Mouse (Mus musculus) embryonic stem cell, embryonic (primary cell): ENCODE measurements around the gene S100a10.

Experiments used
- CTCF ChIA-PET, 4 experiments: fragments of 300-600 bp in 2 of 4; fragments of 350-600 bp in 2 of 4; sonication (Branson Sonifier 250); formaldehyde crosslinking; loops; one replicate each; lab custom pipeline; 2022; ENCODE audit warnings: inconsistent platforms in 2 of 4; lab: Charles Lee
- POLR2A ChIA-PET, 4 experiments: fragments of 300-600 bp in 2 of 4; fragments of 350-600 bp in 2 of 4; sonication (Branson Sonifier 250); formaldehyde crosslinking; loops; one replicate each; lab custom pipeline; 2022; ENCODE audit warnings: antibody characterized with exemption in 4 of 4, inconsistent platforms in 1 of 4; lab: Charles Lee

The S100a10 gene

DNA sequence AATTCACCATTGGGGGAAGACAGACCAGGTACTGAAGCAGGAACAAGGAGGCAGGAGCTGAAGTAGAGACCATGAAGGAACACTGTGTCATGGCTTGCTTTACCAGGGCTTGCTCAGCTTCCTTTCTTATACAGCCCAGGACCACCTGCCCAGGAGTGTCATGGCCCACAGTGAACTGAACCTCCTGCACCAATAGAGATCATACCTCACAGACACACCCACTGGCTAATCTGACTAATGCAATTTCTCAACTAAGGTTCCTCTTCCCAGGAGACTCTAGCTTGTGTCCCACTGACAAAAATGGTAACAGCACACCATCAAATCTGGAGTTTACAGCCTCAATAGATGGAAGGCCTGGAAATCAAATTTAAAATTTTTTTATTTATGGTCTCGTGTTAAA is 35.4 kb downstream of the S100a10 start:
- ChIA-PET CTCF (interaction anchor here in 1 of 4 experiments (2.9 kb wide), 1 partner anchor 43 kb away, joined by 11 read pairs; no protein-coding TSS in a partner anchor), POLR2A (no interaction called here)

DNA sequence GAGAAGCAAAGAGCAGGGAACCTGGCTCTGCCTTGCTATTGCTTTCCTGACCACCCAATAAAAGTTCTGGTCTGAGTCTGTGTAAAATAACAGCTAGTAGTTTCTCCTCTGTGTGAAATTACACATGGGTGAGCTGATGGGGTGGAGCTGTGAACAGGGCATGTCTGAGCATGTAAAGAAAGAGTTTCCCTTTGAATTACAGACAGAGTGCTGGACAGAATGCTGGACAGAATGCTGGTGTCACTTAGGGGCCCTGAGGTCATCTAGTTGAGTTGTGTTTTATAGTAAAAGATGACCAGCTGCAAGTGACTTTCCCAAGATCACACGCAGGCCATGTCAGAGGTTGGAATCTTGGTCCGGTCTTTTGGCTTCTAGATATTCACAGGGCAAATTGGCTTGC is 37.2 kb downstream of the S100a10 start:
- ChIA-PET CTCF (interaction anchor here in 1 of 4 experiments (2.9 kb wide), 1 partner anchor 45 kb away, joined by 11 read pairs; no protein-coding TSS in a partner anchor), POLR2A (interaction anchor here in 3 of 4 experiments (0.7 to 2.0 kb wide), 5 partner anchors 8 to 37 kb away, joined by 3 to 10 read pairs (median 6); partner anchors contain the start of gene S100a10 (in 1 of the 3))

DNA sequence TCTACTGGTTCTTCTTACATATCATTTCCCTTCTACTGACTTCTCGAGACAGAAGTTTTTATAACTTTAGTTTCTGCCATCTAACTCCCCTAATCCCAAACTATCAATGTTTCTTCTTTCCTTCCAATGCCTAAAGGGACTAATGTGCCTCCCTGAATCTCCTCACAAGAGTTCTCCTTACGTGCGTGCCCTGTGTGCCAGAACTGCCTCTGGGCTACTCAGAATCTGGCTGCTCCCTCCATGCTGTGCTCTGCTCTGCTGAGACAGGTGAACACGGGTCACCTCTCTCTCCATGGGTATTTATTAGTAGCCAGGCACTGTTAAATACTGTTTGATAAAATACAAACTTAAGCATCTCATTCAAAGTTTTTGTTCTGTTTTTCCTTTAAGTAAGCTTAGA is 38.1 kb downstream of the S100a10 start:
- ChIA-PET CTCF (interaction anchor here (0.5 to 1.8 kb wide), 24 partner anchors 10 to 1631 kb away, joined by 3 to 69 read pairs (median 4); partner anchors contain the start of gene S100a10 (in 2 of the 4)), POLR2A (interaction anchor here in 3 of 4 experiments (0.9 to 2.0 kb wide), 11 partner anchors 12 to 73 kb away, joined by 3 to 20 read pairs (median 5); partner anchors contain the start of genes S100a10 (in 2 of the 3) and S100a11 (in 2 of the 3))

DNA sequence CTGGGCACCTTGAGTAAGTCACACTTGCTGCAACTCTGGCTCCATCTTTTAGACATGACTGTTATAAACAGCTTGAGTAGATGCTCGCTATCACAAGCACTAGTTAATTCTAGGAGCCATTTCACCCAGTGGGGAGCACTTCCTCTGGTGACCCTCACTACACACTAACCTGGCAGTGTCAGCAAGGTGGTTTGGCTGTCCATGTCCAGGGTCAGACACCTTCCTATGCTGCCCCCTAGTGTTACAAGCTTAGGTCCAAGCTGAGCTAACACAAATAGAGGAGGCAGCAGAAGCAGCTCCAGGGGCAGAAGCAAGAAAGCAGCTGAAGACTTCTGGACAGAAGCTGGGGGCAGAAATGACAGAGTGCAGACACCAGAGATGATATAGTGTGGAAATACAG is 38.6 kb downstream of the S100a10 start:
- CTCF ChIA-PET, result interaction anchor here (0.6 to 1.8 kb wide), 35 partner anchors 9 to 258 kb away, joined by 3 to 69 read pairs (median 4); partner anchors contain the start of genes S100a10 (in 2 of the 4) and S100a11 (in 1 of the 4)
- POLR2A ChIA-PET, result interaction anchor here in 3 of 4 experiments (0.7 to 7.7 kb wide), 16 partner anchors 13 to 563 kb away, joined by 3 to 82 read pairs (median 4); partner anchors contain the start of genes S100a10 (in 2 of the 3) and S100a11 (in 2 of the 3)

DNA sequence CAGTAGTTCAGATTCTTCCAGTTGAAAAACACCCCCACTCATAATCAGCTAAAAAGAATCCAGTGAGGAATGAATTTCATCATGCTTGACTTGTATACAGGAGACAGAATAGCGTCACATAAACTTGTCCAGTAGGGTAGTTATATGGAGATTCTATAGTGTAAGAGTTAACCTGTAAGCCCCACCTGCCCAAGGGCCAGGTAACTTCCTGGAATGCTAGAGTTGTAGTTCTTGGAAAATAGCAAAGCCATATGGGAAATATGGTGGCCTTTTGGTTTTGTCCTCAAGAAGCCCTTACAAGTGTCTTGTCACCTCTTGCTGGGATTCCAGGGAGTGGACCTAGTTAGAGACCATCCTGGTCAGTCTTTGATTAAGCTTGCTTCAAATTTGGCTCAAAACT is 41.8 kb downstream of the S100a10 start:
- ChIA-PET CTCF (interaction anchor here in 3 of 4 experiments (0.5 to 1.9 kb wide), 2 partner anchors 50 to 846 kb away, joined by 3 to 9 read pairs (median 4); no protein-coding TSS in a partner anchor), POLR2A (interaction anchor here in 3 of 4 experiments (1.0 to 7.7 kb wide), 16 partner anchors 16 to 152 kb away, joined by 3 to 82 read pairs (median 8); partner anchors contain the start of genes S100a10 (in 3 of the 3) and S100a11 (in 3 of the 3))

DNA sequence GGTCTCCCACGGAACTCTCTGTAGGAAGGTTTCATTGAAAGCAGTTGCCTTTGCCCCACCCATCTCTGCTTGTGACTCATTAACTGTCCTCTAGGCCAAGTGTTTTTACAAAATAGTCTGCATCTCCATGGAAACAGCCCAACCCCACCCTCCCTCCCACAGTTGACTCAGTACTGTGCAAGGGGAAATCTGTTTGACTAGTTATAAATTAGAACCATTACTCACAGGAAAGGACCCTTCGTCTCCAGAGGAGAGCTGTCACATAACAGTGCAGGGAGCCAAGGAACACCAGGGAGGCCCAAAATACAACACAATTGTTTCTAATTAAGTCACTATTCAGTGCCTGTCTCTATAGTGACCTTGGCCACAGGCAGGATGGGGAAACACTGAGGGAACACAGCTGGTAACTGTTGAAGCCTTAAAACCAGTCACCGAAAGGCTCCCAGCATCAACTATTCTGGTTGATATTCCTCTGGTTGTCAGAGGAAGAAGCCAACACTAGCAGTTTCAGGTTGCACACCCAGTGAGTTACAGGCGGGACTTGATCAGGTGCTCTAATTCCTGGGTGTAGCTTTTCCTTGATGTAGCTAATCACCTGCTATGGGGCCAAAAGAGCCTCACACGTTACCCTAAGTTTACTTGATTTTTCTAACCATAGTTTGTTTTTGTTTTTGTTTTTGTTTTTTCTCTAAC is 42.5 kb downstream of the S100a10 start:
- POLR2A ChIA-PET, result interaction anchor here in 3 of 4 experiments (0.6 to 7.7 kb wide), 29 partner anchors 8 to 1583 kb away, joined by 3 to 82 read pairs (median 4); partner anchors contain the start of genes S100a10 (in 3 of the 3), S100a11 (in 3 of the 3) and Pglyrp3 (in 1 of the 3)
- CTCF ChIA-PET, result interaction anchor here (0.6 to 1.9 kb wide), 7 partner anchors 10 to 237 kb away, joined by 3 to 9 read pairs (median 4); no protein-coding TSS in a partner anchor

DNA sequence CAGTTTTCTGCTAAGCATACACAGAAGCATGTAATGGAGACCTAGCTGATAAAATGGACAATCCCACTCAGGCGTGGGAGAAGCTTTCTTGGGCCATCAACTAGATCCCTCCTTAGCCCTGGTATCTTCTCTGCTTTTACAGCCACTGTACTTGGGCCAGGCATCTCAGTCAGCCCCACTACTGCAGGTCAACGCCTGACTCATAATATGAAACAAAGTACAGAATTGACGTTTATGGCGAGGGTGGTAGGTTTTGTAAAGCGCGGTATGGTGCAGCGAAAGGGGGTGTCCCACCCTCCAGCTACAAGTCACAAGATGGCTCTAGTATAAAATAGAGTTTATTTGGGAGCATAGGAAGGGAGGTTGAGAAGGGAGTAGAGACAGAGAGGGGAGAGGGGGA is 43.1 kb downstream of the S100a10 start:
- POLR2A ChIA-PET, result interaction anchor here in 3 of 4 experiments (0.6 to 7.7 kb wide), 26 partner anchors 9 to 447 kb away, joined by 3 to 82 read pairs (median 5); partner anchors contain the start of genes S100a10 (in 3 of the 3) and S100a11 (in 3 of the 3)

DNA sequence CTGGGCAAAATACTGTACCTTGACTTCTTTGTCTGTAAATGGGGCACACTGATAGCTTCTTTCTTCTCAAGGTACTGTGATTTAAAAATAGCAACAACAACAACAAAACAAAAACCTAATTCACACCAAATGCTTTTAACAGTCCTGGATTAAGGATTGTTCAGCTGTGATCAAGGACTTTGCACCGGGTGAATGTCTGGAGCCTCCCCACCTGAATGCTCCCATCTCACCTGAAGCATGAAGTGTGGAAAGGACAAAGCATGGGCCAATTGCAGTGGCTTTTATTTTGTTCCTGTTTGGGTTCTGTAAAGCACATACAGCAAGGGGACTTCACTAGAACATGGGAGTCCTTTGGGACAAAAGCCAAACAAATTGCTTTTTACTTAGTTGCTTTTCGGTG is 45.3 kb downstream of the S100a10 start:
- CTCF ChIA-PET, result interaction anchor here in 1 of 4 experiments (0.7 to 0.8 kb wide), 2 partner anchors 53 kb away, joined by 4 to 5 read pairs; no protein-coding TSS in a partner anchor
- POLR2A ChIA-PET, result interaction anchor here in 2 of 4 experiments (1.4 to 7.7 kb wide), 4 partner anchors 9 to 45 kb away, joined by 4 to 82 read pairs (median 25); partner anchors contain the start of gene S100a10 (in 2 of the 2)

More for the DNA sequence above, 43.1 kb downstream of the S100a10 start:
- CTCF ChIA-PET, result interaction anchor here (0.6 to 1.9 kb wide), 7 partner anchors 9 to 238 kb away, joined by 3 to 9 read pairs (median 4); no protein-coding TSS in a partner anchor

DNA sequence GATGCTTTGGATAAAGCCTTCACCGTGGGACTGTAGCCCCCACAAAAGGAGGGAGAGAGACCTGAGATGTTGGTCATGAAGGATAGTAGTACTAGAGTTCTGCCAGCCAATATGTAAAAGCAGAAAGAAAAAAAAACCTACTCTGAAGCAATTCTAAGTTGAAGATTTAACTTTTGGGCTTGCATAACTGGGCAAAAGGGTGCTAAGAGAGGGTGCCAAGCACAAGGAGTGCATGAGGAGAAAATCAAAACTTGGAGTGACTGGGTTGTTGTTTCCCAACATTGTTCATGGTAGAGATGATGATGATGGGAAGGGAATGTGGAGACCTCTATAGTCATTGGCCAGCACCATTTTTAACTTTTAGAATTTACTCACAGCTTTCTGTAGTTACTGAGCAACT is 47.0 kb downstream of the S100a10 start:
- POLR2A ChIA-PET, result interaction anchor here in 1 of 4 experiments (1.7 kb wide), 1 partner anchor 46 kb away, joined by 5 read pairs; no protein-coding TSS in a partner anchor
- CTCF ChIA-PET, result interaction anchor here in 2 of 4 experiments (0.6 to 1.8 kb wide), 2 partner anchors 8 to 55 kb away, joined by 3 to 6 read pairs; no protein-coding TSS in a partner anchor

DNA sequence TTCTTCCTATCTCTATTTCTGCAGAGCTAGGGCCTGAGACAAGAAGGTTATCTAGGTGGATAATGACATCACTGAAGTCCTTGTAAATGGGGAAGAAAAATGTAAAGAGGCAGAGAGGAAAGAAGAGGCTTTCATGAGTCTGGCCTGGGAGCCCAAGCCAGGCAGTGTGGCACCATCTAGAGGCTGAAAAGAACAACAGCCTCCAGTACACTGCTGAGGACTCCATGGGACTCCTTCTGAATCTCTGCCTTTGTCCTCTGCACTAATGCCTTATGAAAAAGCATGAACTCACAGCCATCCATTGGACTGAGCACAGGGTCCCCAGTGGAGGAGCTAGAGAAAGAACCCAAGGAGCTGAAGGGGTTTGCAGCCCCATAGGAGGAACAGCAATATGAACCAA is 54.1 kb downstream of the S100a10 start:
- ChIA-PET CTCF (interaction anchor here in 2 of 4 experiments (3.4 to 3.6 kb wide), 2 partner anchors 62 kb away, joined by 20 to 32 read pairs; no protein-coding TSS in a partner anchor), POLR2A (interaction anchor here in 1 of 4 experiments (2.1 kb wide), 1 partner anchor 11 kb away, joined by 7 read pairs; no protein-coding TSS in a partner anchor)
